Comparison of ENCODE assay signal across 23 mouse cellular contexts in the genomic region with DNA sequence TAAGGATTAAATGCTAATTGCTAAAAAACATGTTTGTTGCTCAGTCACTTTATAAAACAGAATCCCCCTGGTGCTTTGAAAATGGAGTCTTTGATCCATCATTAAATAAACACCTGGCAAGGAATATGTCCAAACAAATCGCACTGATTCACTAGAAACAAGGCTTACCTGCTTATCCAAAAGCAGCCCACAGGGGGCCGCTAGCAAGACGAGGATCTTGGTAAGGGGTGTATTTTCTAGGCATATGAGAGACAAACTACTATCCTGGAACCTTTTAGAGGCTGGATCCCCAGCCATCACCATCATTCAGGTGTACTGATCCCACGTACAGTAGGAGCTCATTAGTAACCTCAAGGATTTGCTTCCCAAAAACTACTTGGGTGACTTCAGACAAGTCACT.
"Had no signal": no experiment of that assay in that cellular context is flagged by ENCODE, and none has a peak within 500 bp of the region (broad histone marks: within the 10 kb centered on the region; RNA-seq: fewer than 3 reads in every experiment).

No protein-coding gene starts in this region.

- H3K27ac ChIP-seq: heart, adult 2 months; heart, embryonic 13.5 days; heart, embryonic 15.5 days; hindbrain, embryonic 10.5 days; hindbrain, embryonic 12.5 days; hindbrain, embryonic 14.5 days; intestine, embryonic 15.5 days; layer of hippocampus, adult 2 months; left cerebral cortex, adult 2 months; limb, embryonic 10.5 days; limb, embryonic 12.5 days; liver, embryonic 12.5 days; liver, embryonic 14.5 days had no signal

- H3K4me1 ChIP-seq: heart, embryonic 13.5 days; heart, embryonic 15.5 days; hindbrain, embryonic 10.5 days; hindbrain, embryonic 12.5 days; intestine, embryonic 15.5 days; limb, embryonic 10.5 days; limb, embryonic 12.5 days; liver, embryonic 12.5 days had no signal

- H3K36me3 ChIP-seq: heart, embryonic 13.5 days; heart, embryonic 15.5 days; hindbrain, embryonic 10.5 days; hindbrain, embryonic 12.5 days; intestine, embryonic 15.5 days; limb, embryonic 10.5 days; limb, embryonic 12.5 days; liver, embryonic 12.5 days had no signal

- H3K9ac ChIP-seq: heart, embryonic 13.5 days; heart, embryonic 15.5 days; hindbrain, embryonic 12.5 days; hindbrain, embryonic 14.5 days; intestine, embryonic 15.5 days; limb, embryonic 12.5 days; liver, embryonic 12.5 days; liver, embryonic 14.5 days had no signal

- DNase-seq: gastrocnemius, postnatal 14 days; gastrocnemius, postnatal 36 days; heart, adult 2 months; heart, postnatal 14 days; heart, postnatal 4 days; kidney, adult 18-20 months; kidney, adult 8-10 months; kidney, postnatal 10 days; kidney, postnatal 25 days; kidney, postnatal 4 days had no signal

- H3K4me3 ChIP-seq: heart, adult 2 months; heart, embryonic 13.5 days; heart, embryonic 15.5 days; hindbrain, embryonic 10.5 days; hindbrain, embryonic 12.5 days; intestine, embryonic 15.5 days; layer of hippocampus, adult 2 months; left cerebral cortex, adult 2 months; limb, embryonic 10.5 days; limb, embryonic 12.5 days; liver, embryonic 12.5 days had no signal

- H3K9me3 ChIP-seq: heart, embryonic 13.5 days; heart, embryonic 15.5 days; hindbrain, embryonic 10.5 days; hindbrain, embryonic 12.5 days; intestine, embryonic 15.5 days; limb, embryonic 10.5 days; limb, embryonic 12.5 days; liver, embryonic 12.5 days had no signal

- H3K4me2 ChIP-seq: heart, embryonic 11.5 days; heart, embryonic 13.5 days; heart, embryonic 15.5 days; hindbrain, embryonic 12.5 days; hindbrain, embryonic 14.5 days; intestine, embryonic 15.5 days; limb, embryonic 12.5 days; liver, embryonic 12.5 days had no signal

- H3K27me3 ChIP-seq: heart, embryonic 13.5 days; heart, embryonic 15.5 days; hindbrain, embryonic 12.5 days; intestine, embryonic 15.5 days; limb, embryonic 12.5 days; liver, embryonic 12.5 days had no signal
